Mouse (Mus musculus) olfactory bulb, adult 2 months (tissue): ENCODE results near the gene Ccdc157. TPM values are rescaled to one million over a fixed set of nuclear protein-coding genes. Genes with fewer than 3 reads are reported as not detected.
A peak's percentile ranks its signal among the peaks of the same experiment; 100 is the strongest.

Source experiments
- H3K27ac ChIP-seq: fragments of 200-500 bp; 2 replicates; pipeline ENCODE4 v1.5.1; 2012; ENCODE audit warnings: low read depth, low read length; ENCODE audit not compliant: insufficient read depth
- H3K4me1 ChIP-seq: fragments of 200-500 bp; 2 replicates; pipeline ENCODE4 v1.6.1; 2012; ENCODE audit warnings: low read length; ENCODE audit not compliant: control insufficient read depth, insufficient read depth
- H3K4me3 ChIP-seq: fragments of 200-500 bp; 2 replicates; pipeline ENCODE4 v1.5.1; 2012; ENCODE audit warnings: mild to moderate bottlenecking, low read depth, low read length, moderate library complexity; ENCODE audit not compliant: insufficient read depth
- CTCF ChIP-seq: fragments of 200-500 bp; IDR thresholded peaks from 2 replicates; pipeline ENCODE4 v1.5.1; 2012; ENCODE audit warnings: low read depth, mild to moderate bottlenecking, low read length, moderate library complexity; ENCODE audit not compliant: insufficient read depth
- POLR2A ChIP-seq: fragments of 200-500 bp; IDR thresholded peaks from 2 replicates; pipeline ENCODE4 v1.6.1; 2012; ENCODE audit warnings: mild to moderate bottlenecking, low read depth, low read length, moderate library complexity; ENCODE audit not compliant: insufficient read depth
- WGBS: fragments of 180-500 bp; shearing (Covaris S2); methylation state at CpG from one replicate; pipeline ENCODE4 v1.1.7; 2018; 5-methylcytosine and 5-hydroxymethylcytosine counted together
- polyA plus RNA-seq: library from polyadenylated mRNA; stranded (reverse); fragments of >200 nt; gene quantifications from 2 replicates; pipeline ENCODE4 v1.2.4, GENCODE M21; 2012; ENCODE audit warnings: low replicate concordance; ENCODE audit not compliant: missing spikeins, insufficient read depth, insufficient read length

Gene Ccdc157
- not detected in 2 replicates for polyA plus RNA-seq

DNA sequence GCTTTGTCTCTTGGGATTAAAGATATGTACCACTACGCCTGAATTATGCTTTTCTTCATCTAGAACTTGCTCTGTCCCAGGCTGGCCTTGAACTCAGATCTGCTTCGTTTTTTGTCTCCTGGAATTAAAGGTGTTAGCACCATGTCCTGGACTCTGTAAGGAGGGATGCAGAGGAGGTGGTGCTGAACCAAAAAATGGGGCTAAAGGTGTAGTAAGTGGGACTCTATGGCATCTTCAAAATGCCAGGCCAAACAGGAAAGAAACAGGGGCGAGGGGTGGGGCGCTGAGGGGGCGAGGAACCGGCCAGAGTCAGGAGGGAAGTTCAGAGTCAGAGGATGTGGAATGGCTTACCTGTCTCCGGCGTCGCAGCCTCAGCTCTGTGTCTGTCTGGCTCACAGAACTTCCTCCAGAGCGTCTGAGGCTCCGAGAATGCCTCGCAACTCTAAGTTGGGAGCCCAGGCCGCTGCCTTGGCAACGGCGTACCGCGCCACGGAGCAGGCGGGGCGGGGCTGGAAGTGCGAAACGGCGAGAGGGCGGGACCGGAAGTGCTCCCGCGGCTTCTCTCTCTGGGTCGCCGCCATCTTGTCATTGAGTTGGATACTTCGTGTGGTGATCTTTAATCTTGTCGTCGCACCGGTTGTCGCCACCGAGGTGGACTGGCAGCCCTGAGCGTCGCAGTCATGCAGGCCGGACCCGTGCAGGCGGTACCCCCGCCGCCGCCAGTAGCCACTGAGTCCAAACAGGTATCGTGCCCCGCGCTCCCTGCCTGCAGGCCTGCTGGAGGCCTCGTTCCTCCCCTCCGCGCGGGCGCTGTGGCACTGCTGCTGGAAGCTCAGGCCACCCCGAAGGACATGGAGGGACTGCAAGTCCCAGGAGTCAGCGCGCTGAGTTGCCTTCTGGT is at the start of gene Ccdc157, which contains the start of gene Sf3a1:
Gene Ccdc157 (minus strand): TSS at position 486 of the 901 bp plus-strand sequence.
Gene Sf3a1 (plus strand): TSS at position 543 of the 901 bp plus-strand sequence.
- H3K4me3 ChIP-seq: peak within 1 kb of the TSS; percentile 82
- peak within 1 kb of the TSS; percentile 96 for H3K27ac ChIP-seq
- H3K4me1 ChIP-seq: peaks cover 10% of the 10 kb centered on the region; the same call in 1 of the 2 replicates
- peak; percentile 63 for TF ChIP-seq POLR2A
- no peak for TF ChIP-seq CTCF
- WGBS: 1% methylated on average over 54 of the region's 54 CpGs

DNA sequence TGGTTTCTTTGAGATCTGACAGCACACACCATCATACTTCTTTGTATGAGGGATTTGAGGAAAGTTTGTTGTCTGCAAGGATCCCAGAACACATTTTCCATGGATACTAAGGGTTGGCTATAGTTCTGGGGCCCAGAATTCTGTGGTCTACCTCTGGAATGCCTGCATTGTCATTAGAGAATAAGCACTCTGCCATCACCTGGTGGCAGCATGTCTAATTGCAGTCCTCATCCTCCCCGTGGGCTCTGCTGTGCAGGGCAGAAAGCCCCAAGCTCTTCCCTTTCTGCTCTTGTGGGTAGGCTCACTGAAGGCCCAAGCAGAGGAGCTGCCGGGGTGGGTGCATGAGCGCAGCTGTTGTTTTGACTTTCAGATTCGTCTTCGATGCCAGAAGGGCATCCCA is 49.5 kb upstream of the Ccdc157 start:
- Histone ChIP-seq H3K4me1 (peaks cover 15% of the 10 kb centered on the region), H3K27ac (no peak overlapping the region), H3K4me3 (no peak overlapping the region)
- WGBS: 79% methylated on average over 5 of the region's 5 CpGs
- no peak for TF ChIP-seq CTCF
- TF ChIP-seq POLR2A: no peak

DNA sequence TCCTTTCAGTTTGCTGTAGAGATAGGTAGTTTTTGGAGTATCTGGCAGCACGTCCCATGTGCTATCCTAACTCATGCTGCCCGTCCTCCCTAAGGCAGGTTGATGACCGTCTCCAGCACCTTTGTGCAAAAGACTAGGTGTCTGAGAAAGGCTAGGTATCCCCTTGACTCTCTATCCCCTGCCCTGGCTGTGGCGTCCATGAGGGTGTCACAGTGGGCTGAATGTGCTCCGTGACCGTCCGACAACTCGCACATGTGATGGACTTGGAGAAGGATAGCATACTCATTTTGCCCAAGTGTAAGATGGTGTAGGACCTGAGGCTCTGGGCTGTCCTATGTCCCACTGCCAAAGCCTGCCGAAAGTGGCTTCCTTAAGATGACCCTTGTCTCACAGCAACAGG is 47.6 kb upstream of the Ccdc157 start:
- Histone ChIP-seq H3K4me3 (no peak overlapping the region), H3K27ac (no peak overlapping the region), H3K4me1 (peaks cover 18% of the 10 kb centered on the region)
- WGBS: 93% methylated on average over 9 of the region's 9 CpGs
- no peak for TF ChIP-seq CTCF
- no peak for TF ChIP-seq POLR2A

GRCm38 (mm10) chr11:4206563-4206962 is 46.5 kb upstream of the Ccdc157 start:
- TF ChIP-seq CTCF (no peak), POLR2A (no peak)
- WGBS: 73% methylated on average over 6 of the region's 6 CpGs
- H3K4me1 ChIP-seq: peaks cover 21% of the 10 kb centered on the region
- H3K4me3 ChIP-seq: no peak overlapping the region
- H3K27ac ChIP-seq: no peak overlapping the region

DNA sequence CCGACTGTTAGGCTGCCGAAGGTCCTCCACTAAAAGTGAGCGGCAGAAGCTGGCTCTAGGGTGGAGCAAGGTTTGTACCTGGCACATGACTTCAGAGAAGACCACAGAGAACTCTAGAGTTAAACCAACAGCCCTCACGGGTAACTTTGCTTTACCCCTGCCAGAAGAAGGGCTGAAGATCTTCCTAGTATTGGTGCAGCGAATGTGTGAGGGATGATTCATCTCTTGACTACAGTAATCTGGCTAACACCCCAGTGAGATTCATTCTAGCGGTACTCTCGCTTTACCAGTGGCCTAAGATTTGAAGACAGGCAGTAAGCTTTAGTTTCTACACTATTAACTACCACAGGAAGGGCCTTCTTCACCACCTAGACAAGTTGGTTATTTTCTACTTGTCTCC is 45.9 kb upstream of the Ccdc157 start:
- Histone ChIP-seq H3K27ac (no peak overlapping the region), H3K4me1 (peaks cover 21% of the 10 kb centered on the region), H3K4me3 (no peak overlapping the region)
- WGBS: 54% methylated on average over 7 of the region's 7 CpGs
- TF ChIP-seq CTCF (no peak), POLR2A (no peak)

DNA sequence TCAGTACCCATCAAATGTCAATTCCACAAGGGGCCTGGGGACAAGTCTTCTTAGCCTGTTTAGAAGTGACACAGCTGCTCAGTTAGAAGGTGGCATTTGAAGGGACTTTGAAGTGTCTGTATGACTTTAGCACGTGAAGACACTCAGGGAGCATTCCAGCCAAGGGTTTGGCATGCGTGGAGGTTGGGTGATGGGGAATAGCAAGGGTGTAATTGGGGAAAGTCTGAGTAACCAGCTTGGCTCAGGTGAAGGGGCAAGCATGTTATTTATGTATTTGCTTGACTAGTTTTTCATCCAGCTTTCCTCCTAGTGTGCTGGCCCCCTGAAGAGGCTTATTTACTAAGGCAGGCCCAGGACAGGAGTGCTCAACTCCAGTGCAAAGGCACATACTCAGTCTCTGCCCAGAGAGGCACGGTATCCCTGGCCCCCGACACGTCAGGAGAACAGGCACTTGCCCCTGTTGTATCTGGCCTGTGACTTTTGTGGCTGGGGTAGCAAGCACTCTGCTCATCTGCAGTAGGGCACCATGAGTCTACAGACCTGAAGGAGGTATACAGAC is 45.1 kb upstream of the Ccdc157 start:
- peaks cover 21% of the 10 kb centered on the region for H3K4me1 ChIP-seq
- 87% methylated on average over 5 of the region's 5 CpGs for WGBS
- TF ChIP-seq CTCF: no peak
- TF ChIP-seq POLR2A: no peak
- no peak overlapping the region for H3K27ac ChIP-seq
- no peak overlapping the region for H3K4me3 ChIP-seq

DNA sequence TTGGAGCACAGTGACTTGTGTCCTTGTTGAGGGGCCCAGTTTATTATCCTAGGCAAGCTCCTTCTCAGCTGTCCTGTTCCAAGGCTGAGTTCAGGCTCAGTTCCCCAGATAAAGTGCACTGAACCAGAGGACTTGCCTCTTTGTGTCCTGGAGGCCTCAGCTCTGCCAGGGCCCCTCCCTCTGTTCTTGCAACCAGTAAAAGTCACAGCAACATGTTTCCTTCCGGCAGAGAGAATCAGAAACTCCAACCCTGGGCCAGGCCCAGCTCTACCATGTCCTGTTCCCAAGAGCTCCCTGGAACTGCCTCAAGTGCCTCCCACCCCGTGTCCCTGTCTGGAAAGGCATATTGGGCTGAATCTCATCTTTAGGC is 43.6 kb upstream of the Ccdc157 start:
- peaks cover 21% of the 10 kb centered on the region for H3K4me1 ChIP-seq
- no peak for TF ChIP-seq POLR2A
- TF ChIP-seq CTCF: no peak
- 49% methylated on average over 2 of the region's 2 CpGs for WGBS
- no peak overlapping the region for H3K27ac ChIP-seq
- H3K4me3 ChIP-seq: no peak overlapping the region

DNA sequence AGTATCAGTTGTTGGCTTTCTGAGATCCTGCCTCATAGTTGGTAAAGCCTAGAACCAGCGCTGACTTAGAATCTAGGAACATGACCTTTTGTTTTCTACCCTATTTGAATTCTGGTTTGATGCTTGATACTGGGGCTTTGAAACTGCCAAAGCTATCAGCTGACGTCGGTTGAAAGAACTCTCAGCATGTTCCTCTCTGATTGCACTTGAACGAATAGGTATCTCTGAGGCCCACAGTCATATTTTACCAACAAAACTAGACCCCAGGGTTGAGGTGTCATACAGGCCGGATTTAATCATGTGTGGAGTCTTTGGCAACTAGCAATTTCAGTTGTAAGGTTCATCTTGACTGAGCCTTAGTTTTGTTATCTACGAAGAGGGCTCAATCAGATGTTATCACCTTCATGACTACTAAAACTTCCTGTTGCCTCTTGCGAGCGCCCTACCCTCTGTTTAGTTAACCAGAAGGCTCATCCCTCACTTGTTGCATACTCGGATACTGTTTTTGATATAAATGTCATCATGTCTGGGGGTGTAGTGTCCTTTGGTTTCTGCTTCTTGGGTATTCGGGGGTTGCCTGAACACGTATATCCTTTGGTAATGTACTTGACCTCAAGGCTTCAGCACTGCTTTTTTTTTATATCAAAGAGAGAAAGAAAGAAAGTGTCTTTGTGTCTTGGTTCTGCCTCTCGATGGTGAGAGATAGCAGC is 43.1 kb upstream of the Ccdc157 start:
- 80% methylated on average over 12 of the region's 12 CpGs for WGBS
- Histone ChIP-seq H3K4me1 (peaks cover 21% of the 10 kb centered on the region), H3K27ac (peak overlapping the region; percentile 20), H3K4me3 (no peak overlapping the region)
- no peak for TF ChIP-seq CTCF
- no peak for TF ChIP-seq POLR2A
